Mouse (Mus musculus) erythroblast, embryonic 14.5 days (primary cell): ENCODE data around the gene Ryr3. TPM values are rescaled to one million over a fixed set of nuclear protein-coding genes. Genes with fewer than 3 reads are reported as not detected.

Source experiments
- H3K27me3 ChIP-seq: 2 replicates; pipeline ENCODE4 v1.6.1; 2012; ENCODE audit warnings: inconsistent platforms; ENCODE audit not compliant: control insufficient read depth
- H3K36me3 ChIP-seq: 2 replicates; pipeline ENCODE4 v1.6.1; 2012; ENCODE audit warnings: mild to moderate bottlenecking, inconsistent platforms; ENCODE audit not compliant: control insufficient read depth
- H3K4me1 ChIP-seq: 2 replicates; pipeline ENCODE4 v1.6.1; 2012; ENCODE audit warnings: inconsistent platforms; ENCODE audit not compliant: control insufficient read depth
- H3K4me3 ChIP-seq: replicated peaks from 2 replicates; pipeline ENCODE3; 2012; ENCODE audit warnings: moderate library complexity, mild to moderate bottlenecking, inconsistent platforms
- H3K9me3 ChIP-seq: 2 replicates; pipeline ENCODE4 v1.6.1; 2012; ENCODE audit warnings: low read length, inconsistent platforms, mixed read lengths; ENCODE audit not compliant: control insufficient read depth
- GATA1 ChIP-seq: IDR thresholded peaks from 2 replicates; pipeline ENCODE4 v1.6.1; 2012; ENCODE audit warnings: low read length, inconsistent platforms, mixed read lengths
- TAL1 ChIP-seq: IDR thresholded peaks from 3 replicates; pipeline ENCODE4 v1.6.1; 2012; ENCODE audit warnings: low read length, inconsistent platforms, mixed read lengths
- polyA plus RNA-seq: library from polyadenylated mRNA; stranded (reverse); fragments of >175 nt; gene quantifications from 2 replicates; pipeline ENCODE4 v1.2.3, GENCODE M21; 2012

Gene Ryr3
- polyA plus RNA-seq = not detected in 2 replicates

- Histone ChIP-seq H3K9me3 (peaks cover 2% of the 10 kb centered on the region; the same call in 1 of the 2 replicates), H3K4me3 (no peak within 1 kb of the TSS), H3K36me3 (no peaks in the 10 kb centered on the region), H3K27me3 (peaks cover 19% of the 10 kb centered on the region), H3K4me1 (no peaks in the 10 kb centered on the region)
- no peak for TF ChIP-seq GATA1
- no peak for TF ChIP-seq TAL1
These were observed at the start of gene Ryr3 for GRCm38 (mm10) chr2:113216746-113217461. Ryr3 (minus strand) TSS chr2:113217096.

GRCm38 (mm10) chr2:113238871-113239270 lies 22.0 kb upstream of the Ryr3 start:
- no peaks in the 10 kb centered on the region for H3K36me3 ChIP-seq
- TF ChIP-seq GATA1 (no peak), TAL1 (no peak)
- H3K4me3 ChIP-seq = no peak overlapping the region
- no peaks in the 10 kb centered on the region for H3K4me1 ChIP-seq
- H3K27me3 ChIP-seq = no peaks in the 10 kb centered on the region
- no peaks in the 10 kb centered on the region for H3K9me3 ChIP-seq

GRCm38 (mm10) chr2:113236993-113237392 lies 20.1 kb upstream of the Ryr3 start:
- Histone ChIP-seq H3K4me3 (no peak overlapping the region), H3K4me1 (no peaks in the 10 kb centered on the region), H3K27me3 (no peaks in the 10 kb centered on the region), H3K36me3 (no peaks in the 10 kb centered on the region), H3K9me3 (no peaks in the 10 kb centered on the region)
- TF ChIP-seq TAL1 (no peak), GATA1 (no peak)

GRCm38 (mm10) chr2:113234559-113234958 lies 17.7 kb upstream of the Ryr3 start:
- no peak for TF ChIP-seq TAL1
- TF ChIP-seq GATA1 = no peak
- no peaks in the 10 kb centered on the region for H3K9me3 ChIP-seq
- no peaks in the 10 kb centered on the region for H3K36me3 ChIP-seq
- H3K27me3 ChIP-seq = no peaks in the 10 kb centered on the region
- H3K4me1 ChIP-seq = no peaks in the 10 kb centered on the region
- H3K4me3 ChIP-seq = no peak overlapping the region

GRCm38 (mm10) chr2:113233356-113233755 lies 16.5 kb upstream of the Ryr3 start:
- TF ChIP-seq TAL1 = no peak
- TF ChIP-seq GATA1 = no peak
- H3K4me1 ChIP-seq = no peaks in the 10 kb centered on the region
- H3K27me3 ChIP-seq = no peaks in the 10 kb centered on the region
- H3K9me3 ChIP-seq = no peaks in the 10 kb centered on the region; the same call in 1 of the 2 replicates
- no peak overlapping the region for H3K4me3 ChIP-seq
- no peaks in the 10 kb centered on the region for H3K36me3 ChIP-seq

- Histone ChIP-seq H3K4me1 (no peaks in the 10 kb centered on the region), H3K9me3 (peaks cover 2% of the 10 kb centered on the region; the same call in 1 of the 2 replicates), H3K4me3 (no peak overlapping the region), H3K27me3 (peaks cover 19% of the 10 kb centered on the region), H3K36me3 (no peaks in the 10 kb centered on the region)
- no peak for TF ChIP-seq TAL1
- no peak for TF ChIP-seq GATA1
These were observed 671 bp downstream of the Ryr3 start for GRCm38 (mm10) chr2:113216105-113216745.

- H3K9me3 ChIP-seq = peaks cover 5% of the 10 kb centered on the region
- no peaks in the 10 kb centered on the region for H3K36me3 ChIP-seq
- no peaks in the 10 kb centered on the region for H3K4me1 ChIP-seq
- H3K27me3 ChIP-seq = no peaks in the 10 kb centered on the region
- TF ChIP-seq GATA1 = no peak
- no peak for TF ChIP-seq TAL1
- H3K4me3 ChIP-seq = no peak overlapping the region
These were observed 6.9 kb downstream of the Ryr3 start for GRCm38 (mm10) chr2:113210023-113210422.

GRCm38 (mm10) chr2:113209263-113209662 lies 7.6 kb downstream of the Ryr3 start:
- TF ChIP-seq GATA1 (no peak), TAL1 (no peak)
- Histone ChIP-seq H3K4me1 (no peaks in the 10 kb centered on the region), H3K4me3 (no peak overlapping the region), H3K27me3 (no peaks in the 10 kb centered on the region), H3K9me3 (peaks cover 6% of the 10 kb centered on the region), H3K36me3 (no peaks in the 10 kb centered on the region)

GRCm38 (mm10) chr2:113202857-113203256 lies 14.0 kb downstream of the Ryr3 start:
- no peak for TF ChIP-seq TAL1
- TF ChIP-seq GATA1 = no peak
- H3K9me3 ChIP-seq = peaks cover 20% of the 10 kb centered on the region
- H3K4me3 ChIP-seq = no peak overlapping the region

More at GRCm38 (mm10) chr2:113202857-113203256, 14.0 kb downstream of the Ryr3 start:
- Histone ChIP-seq H3K4me1 (no peaks in the 10 kb centered on the region), H3K36me3 (no peaks in the 10 kb centered on the region), H3K27me3 (no peaks in the 10 kb centered on the region)
